Mouse (Mus musculus): ENCODE data around the gene Creb3l1.

DNA sequence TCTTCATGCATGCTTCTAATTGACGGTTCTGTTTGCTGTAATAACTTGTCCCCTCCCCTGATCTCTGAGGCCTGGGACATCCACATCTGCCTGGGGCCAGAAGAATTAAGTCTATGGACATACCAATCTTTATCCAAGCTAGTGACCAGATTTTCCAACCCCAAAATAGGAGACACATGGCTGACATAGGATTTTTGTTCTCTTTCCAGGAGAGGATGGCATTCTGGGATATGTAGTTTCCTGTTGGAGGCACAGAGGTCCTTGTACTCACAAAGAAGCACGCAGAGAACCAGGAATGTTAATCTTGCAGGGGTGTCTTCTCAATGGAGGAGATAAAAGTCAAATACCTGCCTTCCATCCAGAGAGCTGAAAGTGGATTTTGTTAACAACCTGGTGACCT lies 28.5 kb upstream of the Creb3l1 start:
- TF ChIP-seq POLR2A (IDR thresholded peaks at IDR 0.05; ENCODE audit: low read depth, low read length) (no peak), CTCF (conservative IDR thresholded peaks at IDR 0.05; ENCODE audit: insufficient read depth, insufficient read length, low read depth, low read length) (no peak)
